Comparison of ENCODE assay signal across 8 mouse cellular contexts in the genomic region with DNA sequence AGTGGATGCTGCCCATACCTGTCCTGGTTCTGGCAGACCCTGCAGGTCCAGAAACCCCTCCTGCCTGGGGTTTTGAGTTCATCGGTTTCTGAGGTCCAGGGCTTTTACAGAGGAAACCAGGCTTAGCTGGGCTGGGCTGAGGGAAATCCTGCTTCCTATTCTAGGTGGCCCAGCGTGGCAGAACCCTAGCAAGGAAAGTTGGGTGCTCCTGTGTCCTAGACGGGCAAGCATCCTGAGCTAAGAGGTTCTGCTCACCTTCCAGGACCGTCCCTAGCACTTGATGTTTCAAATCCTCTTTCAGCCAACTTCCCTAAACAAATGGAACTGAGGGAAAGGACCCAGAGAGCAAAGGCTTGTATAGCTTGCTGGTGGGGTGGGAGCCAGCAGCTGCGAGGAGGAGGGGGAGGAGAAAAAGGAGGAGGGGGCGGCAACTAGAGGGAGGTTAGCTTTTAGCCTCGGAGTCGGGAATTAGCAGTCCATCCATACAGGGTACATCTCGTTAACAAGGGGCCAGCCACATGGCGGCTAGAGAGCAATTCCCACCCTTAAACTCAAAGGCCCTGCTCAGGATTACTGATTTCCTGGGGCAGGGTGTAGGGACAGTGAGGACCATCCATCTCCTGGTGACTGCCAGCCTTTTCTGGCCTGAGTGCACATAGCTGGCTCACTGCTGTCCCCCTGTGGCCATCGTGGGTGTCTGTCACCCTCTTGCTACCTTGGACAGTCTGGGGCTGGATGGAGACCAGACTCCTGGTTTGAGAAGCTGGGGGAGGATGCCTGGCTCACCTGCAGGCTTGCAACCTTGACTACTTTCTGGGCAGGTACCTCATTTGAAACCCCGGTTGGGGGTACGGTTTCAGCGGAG. TPM values are rescaled to one million over a fixed set of nuclear protein-coding genes. Genes with fewer than 3 reads are reported as not detected.
A peak's percentile ranks its signal among the peaks of the same experiment; 100 is the strongest.
DNase-seq lines count a peak whose midpoint lies in the region; ATAC-seq and TF ChIP-seq lines count a peak whose summit lies in the region.

No protein-coding gene starts in this region.

- peaks cover 81% of the 10 kb centered on the region for H3K4me1 ChIP-seq in hindbrain, embryonic 14.5 days (replicated peaks; ENCODE audit: control insufficient read depth, insufficient read depth, low read length)
- peaks cover 73% of the 10 kb centered on the region for H3K4me1 ChIP-seq in megakaryocyte, embryonic 14.5 days

- H3K9ac ChIP-seq in hindbrain, embryonic 14.5 days: peak overlapping the region; percentile 30; the same call in 1 of the 2 replicates

- no peaks in the 10 kb centered on the region for H3K9me3 ChIP-seq in hindbrain, embryonic 14.5 days (ENCODE audit: control insufficient read depth, low read length)
- no peaks in the 10 kb centered on the region for H3K9me3 ChIP-seq in megakaryocyte, embryonic 14.5 days

- no peaks in the 10 kb centered on the region for H3K27me3 ChIP-seq in hindbrain, embryonic 14.5 days (ENCODE audit: control insufficient read depth, insufficient read depth, low read length)
- H3K27me3 ChIP-seq in megakaryocyte, embryonic 14.5 days (replicated peaks): no peaks in the 10 kb centered on the region

- peak; percentile 56 for ATAC-seq in hindbrain, embryonic 14.5 days (ENCODE audit: low FRiP score)

- intact Hi-C loops in left cerebral cortex, adult 2 months (cut with DNase I): loop anchor here (1.0 to 5.0 kb wide), 4 partner anchors 46 to 232 kb away; no protein-coding TSS in a partner anchor

- H3K27ac ChIP-seq in hindbrain, embryonic 14.5 days: peak overlapping the region; percentile 54
- no peak overlapping the region for H3K27ac ChIP-seq in left cerebral cortex, adult 2 months

- TF ChIP-seq CTCF in left cerebral cortex, adult 2 months (IDR thresholded peaks at IDR 0.05): peak; percentile 97

- no peaks in the 10 kb centered on the region for H3K36me3 ChIP-seq in hindbrain, embryonic 14.5 days (replicated peaks; ENCODE audit: control insufficient read depth, insufficient read depth)
- H3K36me3 ChIP-seq in megakaryocyte, embryonic 14.5 days (replicated peaks; ENCODE audit: low read length): peaks cover 46% of the 10 kb centered on the region

- H3K4me2 ChIP-seq in hindbrain, embryonic 14.5 days (replicated peaks): peak overlapping the region; percentile 98

- no peak overlapping the region for H3K4me3 ChIP-seq in hindbrain, embryonic 14.5 days (replicated peaks; ENCODE audit: low read length)
- no peak overlapping the region for H3K4me3 ChIP-seq in left cerebral cortex, adult 2 months
- H3K4me3 ChIP-seq in megakaryocyte, embryonic 14.5 days (replicated peaks): peak overlapping the region; percentile 99

- WGBS in hindbrain, embryonic 14.5 days: 6% methylated on average over 14 of the region's 14 CpGs

- peak; percentile 88 for DNase-seq in NIH3T3 (ENCODE audit: low read depth)
- peak; percentile 94 to 95 for DNase-seq in cerebellum, postnatal 10 days
- peak; percentile 66 to 71 for DNase-seq in frontal cortex, postnatal 25 days (ENCODE audit: low spot score in 2 of 2)
- DNase-seq in hindbrain, embryonic 14.5 days (ENCODE audit: low spot score): peak; percentile 85
- peak; percentile 78 to 79 for DNase-seq in left cerebral cortex, adult 2 months (ENCODE audit: extremely low spot score in 1 of 2, low spot score in 2 of 2)
- DNase-seq in right cerebral cortex, adult 2 months (ENCODE audit: low spot score in 2 of 2): peak; percentile 79 to 83
- DNase-seq in urinary bladder, postnatal 25 days (ENCODE audit: low spot score): peak; percentile 72

RNA-seq across cellular contexts. Expression of gene Gins2, which starts 54.4 kb away (rescaled TPM):
- polyA plus RNA-seq in hindbrain, embryonic 14.5 days (2014; fragmentation: Nextera tagmentation; extraction: Ambion mirVana): 17.5 and 18.2 TPM in 2 replicates
- total RNA-seq in left cerebral cortex, adult 2 months (2021): 1 to 10 TPM; 1.0 to 2.9 TPM
- polyA plus RNA-seq in megakaryocyte, embryonic 14.5 days (2012; ENCODE audit: insufficient read depth, low replicate concordance): 8.3 and 35.4 TPM in 2 replicates
